Mouse (Mus musculus) embryonic facial prominence, embryonic 10.5 days (tissue): ENCODE data around the gene Ndufa9. TPM values are rescaled to one million over a fixed set of nuclear protein-coding genes. Genes with fewer than 3 reads are reported as not detected.

Experiments used
- DNase-seq: peaks from one replicate; pipeline ENCODE4 v3.0.0-alpha.2; 2017; ENCODE audit warnings: low spot score
- H3K27ac ChIP-seq: fragments of 300-500 bp; sonication (generic); replicated peaks from 2 replicates; pipeline ENCODE4 v1.5.1; 2016; ENCODE audit warnings: mild to moderate bottlenecking
- H3K27me3 ChIP-seq: fragments of 300-500 bp; sonication (generic); replicated peaks from 2 replicates; pipeline ENCODE4 v1.6.1; 2016; ENCODE audit warnings: low read depth, mild to moderate bottlenecking; ENCODE audit not compliant: poor library complexity, severe bottlenecking
- H3K36me3 ChIP-seq: fragments of 300-500 bp; sonication (generic); replicated peaks from 2 replicates; pipeline ENCODE4 v1.6.1; 2016; ENCODE audit warnings: mild to moderate bottlenecking, moderate library complexity
- H3K4me1 ChIP-seq: fragments of 300-500 bp; sonication (generic); 2 replicates; pipeline ENCODE4 v1.6.1; 2016
- H3K4me3 ChIP-seq: fragments of 300-500 bp; sonication (generic); 2 replicates; pipeline ENCODE4 v1.5.1; 2016; ENCODE audit warnings: mild to moderate bottlenecking, moderate library complexity
- H3K9me3 ChIP-seq: fragments of 300-500 bp; sonication (generic); 2 replicates; pipeline ENCODE4 v1.6.1; 2016; ENCODE audit warnings: mild to moderate bottlenecking
- WGBS: fragments of 180-500 bp; shearing (Covaris S2); methylation state at CpG from one replicate; pipeline ENCODE4 v1.1.7; 2016; 5-methylcytosine and 5-hydroxymethylcytosine counted together
- polyA plus RNA-seq: library from polyadenylated mRNA; unstranded; fragments of >200 nt; fragmentation: Nextera tagmentation; extraction: Ambion mirVana; gene quantifications from 2 replicates; pipeline ENCODE4 v1.2.1, GENCODE M21; 2016

Ndufa9 gene
- polyA plus RNA-seq, 1 experiment from 2014 or later = 195 TPM

DNA sequence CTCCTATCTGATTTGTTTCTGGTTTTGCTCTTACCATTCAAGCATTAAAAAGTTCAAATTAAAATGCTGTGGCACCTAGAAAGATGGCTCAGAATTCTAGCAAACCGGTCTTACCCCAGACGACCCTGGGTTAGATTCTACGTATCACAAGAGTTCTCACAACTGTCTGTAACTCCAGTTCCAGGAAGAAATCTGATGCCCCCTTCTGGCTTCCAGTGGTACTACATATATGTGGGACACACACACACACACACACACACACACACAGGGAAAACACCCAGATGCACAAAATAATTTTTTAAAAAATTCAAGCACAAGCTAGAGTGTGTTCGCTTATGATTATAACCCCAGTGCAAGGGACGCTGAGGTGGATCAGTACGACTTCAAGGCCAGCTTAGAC, 55.2 kb downstream of the Ndufa9 start:
- Histone ChIP-seq H3K4me3 (no peak overlapping the region), H3K27ac (no peak overlapping the region), H3K4me1 (0 out of 2 replicates have a peak, but pooled peaks cover 3% of the 10 kb centered on the region), H3K36me3 (no peaks in the 10 kb centered on the region), H3K27me3 (no peaks in the 10 kb centered on the region), H3K9me3 (no peaks in the 10 kb centered on the region)
- 93% methylated on average over 6 of the region's 6 CpGs for WGBS
- DNase-seq = no peak

DNA sequence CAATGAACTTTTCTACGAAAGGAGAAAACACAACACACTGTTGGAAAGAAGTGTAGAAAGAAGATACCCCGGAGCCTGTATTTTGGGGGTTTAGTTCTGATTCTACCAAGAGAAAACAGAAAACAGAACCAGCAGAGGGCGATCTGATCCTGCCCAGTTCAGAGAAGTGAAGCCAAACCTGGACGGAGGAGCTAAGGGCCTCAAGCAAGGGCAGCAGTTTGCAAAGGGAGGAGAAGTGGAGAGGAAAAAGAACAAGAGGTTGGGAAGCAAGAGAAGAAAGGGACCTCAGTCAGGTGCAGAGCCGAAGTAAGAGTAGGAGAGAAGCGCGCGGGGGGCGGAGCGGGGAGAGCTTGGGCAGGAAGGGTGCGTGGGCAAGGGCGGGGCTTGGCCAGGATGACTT, 57.0 kb downstream of the Ndufa9 start:
- 37% methylated on average over 12 of the region's 12 CpGs for WGBS
- H3K36me3 ChIP-seq = no peaks in the 10 kb centered on the region
- H3K4me3 ChIP-seq = peak overlapping the region; percentile 45
- no peaks in the 10 kb centered on the region for H3K9me3 ChIP-seq
- H3K27ac ChIP-seq = no peak overlapping the region
- H3K27me3 ChIP-seq = no peaks in the 10 kb centered on the region
- H3K4me1 ChIP-seq = 0 out of 2 replicates have a peak, but pooled peaks cover 3% of the 10 kb centered on the region
- DNase-seq = peak; percentile 31

DNA sequence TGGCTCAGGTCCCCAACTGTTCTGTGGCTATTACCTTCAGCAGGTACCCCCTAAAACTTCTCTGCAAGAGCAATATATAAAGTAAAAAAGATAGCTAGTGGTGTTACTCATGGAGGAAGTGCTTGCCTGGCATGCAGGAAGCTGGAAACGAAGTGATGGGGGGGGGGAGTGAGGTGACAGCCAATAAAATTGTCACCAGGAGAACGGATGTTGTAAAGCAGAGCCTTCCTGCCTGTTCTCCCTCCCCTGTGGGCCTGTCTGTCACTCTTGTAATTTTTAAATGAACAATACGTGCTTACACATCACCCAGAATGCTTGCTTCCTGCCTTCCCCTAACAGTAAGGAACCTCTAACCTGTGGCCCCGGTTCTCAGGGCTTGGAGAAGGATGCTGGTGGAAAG, 57.4 kb downstream of the Ndufa9 start:
- no peaks in the 10 kb centered on the region for H3K36me3 ChIP-seq
- no peaks in the 10 kb centered on the region for H3K9me3 ChIP-seq
- 50% methylated on average over 4 of the region's 4 CpGs for WGBS
- DNase-seq = no peak
- 0 out of 2 replicates have a peak, but pooled peaks cover 3% of the 10 kb centered on the region for H3K4me1 ChIP-seq
- no peaks in the 10 kb centered on the region for H3K27me3 ChIP-seq
- H3K4me3 ChIP-seq = no peak overlapping the region
- H3K27ac ChIP-seq = no peak overlapping the region

DNA sequence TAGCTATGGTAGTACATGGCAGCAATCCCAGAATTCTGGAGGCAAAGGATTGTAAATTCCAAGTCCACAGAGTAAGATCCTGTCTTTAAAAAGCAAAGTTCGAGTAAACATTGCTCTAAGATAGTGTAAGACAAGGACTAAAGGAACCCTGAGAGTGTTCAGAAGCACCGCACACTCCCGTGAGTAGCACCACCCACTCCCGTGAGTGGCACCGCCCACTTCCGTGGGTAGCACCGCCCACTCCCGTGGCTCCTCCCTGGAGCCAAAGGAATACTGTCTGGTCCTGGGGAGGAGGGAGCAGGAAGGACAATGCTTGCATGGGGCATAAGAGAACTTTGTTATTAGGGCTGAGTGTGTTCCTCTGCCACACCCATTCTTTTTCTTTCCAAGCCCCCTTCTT, 60.1 kb downstream of the Ndufa9 start:
- 79% methylated on average over 8 of the region's 8 CpGs for WGBS
- Histone ChIP-seq H3K36me3 (no peaks in the 10 kb centered on the region), H3K4me3 (no peak overlapping the region), H3K27me3 (no peaks in the 10 kb centered on the region), H3K27ac (no peak overlapping the region), H3K9me3 (no peaks in the 10 kb centered on the region), H3K4me1 (0 out of 2 replicates have a peak, but pooled peaks cover 3% of the 10 kb centered on the region)
- no peak for DNase-seq

DNA sequence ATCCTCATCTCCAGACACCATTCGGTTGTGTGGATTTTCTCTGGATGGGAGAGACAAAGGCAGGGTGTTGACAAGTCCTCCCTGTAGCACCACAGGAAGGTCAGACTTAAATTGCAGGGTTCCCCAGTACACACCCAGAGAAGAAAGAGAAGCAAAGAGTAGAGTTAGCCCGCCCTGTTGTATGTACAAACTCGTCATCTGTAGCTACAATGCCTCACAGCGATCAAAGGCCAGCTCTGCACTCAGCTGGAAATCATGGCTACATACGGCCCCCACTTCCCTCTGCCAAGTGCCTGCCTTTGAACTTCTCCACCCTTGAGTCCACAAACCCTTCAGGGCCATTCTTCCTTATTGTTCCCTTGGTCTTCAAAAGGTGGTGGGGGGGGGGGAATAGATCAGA, 64.7 kb downstream of the Ndufa9 start:
- H3K27me3 ChIP-seq = no peaks in the 10 kb centered on the region
- no peak overlapping the region for H3K27ac ChIP-seq
- H3K4me3 ChIP-seq = no peak overlapping the region
- H3K36me3 ChIP-seq = no peaks in the 10 kb centered on the region
- no peaks in the 10 kb centered on the region for H3K4me1 ChIP-seq
- DNase-seq = no peak
- WGBS = 70% methylated on average over 5 of the region's 5 CpGs
- no peaks in the 10 kb centered on the region for H3K9me3 ChIP-seq

DNA sequence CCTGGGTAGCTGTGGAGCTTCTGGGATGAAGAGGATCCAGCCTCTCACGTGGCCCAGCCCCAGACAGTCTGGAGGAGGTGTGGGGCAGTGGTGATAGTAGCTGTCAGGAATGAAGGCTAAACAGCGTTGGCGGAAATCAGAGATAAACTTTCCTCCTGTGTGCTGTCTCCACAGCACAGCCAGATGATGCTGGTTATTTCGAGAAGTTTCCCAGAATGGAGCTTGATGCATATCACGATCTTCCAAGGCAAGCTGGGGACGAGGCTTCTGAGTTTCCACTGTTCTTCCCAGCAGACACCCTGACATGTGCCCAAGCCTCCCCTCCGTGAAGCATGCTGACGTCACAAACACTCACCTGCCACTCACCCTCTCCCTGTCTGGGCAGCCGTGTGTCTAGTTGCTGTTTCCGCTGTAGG, 65.3 kb downstream of the Ndufa9 start:
- Histone ChIP-seq H3K27ac (no peak overlapping the region), H3K4me1 (no peaks in the 10 kb centered on the region), H3K9me3 (no peaks in the 10 kb centered on the region), H3K36me3 (no peaks in the 10 kb centered on the region), H3K27me3 (no peaks in the 10 kb centered on the region), H3K4me3 (no peak overlapping the region)
- DNase-seq = no peak
- WGBS = 73% methylated on average over 10 of the region's 10 CpGs

DNA sequence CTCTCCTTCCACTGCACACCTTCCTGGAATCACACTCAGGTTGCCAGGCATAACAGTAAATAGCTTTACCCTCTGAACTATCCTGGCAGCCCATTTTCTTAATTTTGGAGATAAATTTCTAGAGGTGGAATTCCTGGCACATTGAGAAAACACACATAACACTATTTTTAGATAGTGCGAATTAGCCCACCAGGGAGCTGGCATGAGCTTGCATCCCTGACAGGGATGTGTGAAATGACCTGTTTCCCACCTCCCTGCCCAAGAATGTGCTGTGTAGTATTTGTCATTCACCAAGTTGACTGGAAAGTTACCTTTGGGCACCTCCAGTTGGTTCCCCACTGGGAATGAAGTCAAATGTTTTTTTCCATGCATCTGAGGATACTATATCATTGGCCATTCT, 65.9 kb downstream of the Ndufa9 start:
- Histone ChIP-seq H3K36me3 (no peaks in the 10 kb centered on the region), H3K4me3 (no peak overlapping the region), H3K27me3 (no peaks in the 10 kb centered on the region), H3K9me3 (no peaks in the 10 kb centered on the region), H3K4me1 (no peaks in the 10 kb centered on the region), H3K27ac (no peak overlapping the region)
- WGBS = 94% methylated on average over 1 of the region's 1 CpGs
- no peak for DNase-seq

DNA sequence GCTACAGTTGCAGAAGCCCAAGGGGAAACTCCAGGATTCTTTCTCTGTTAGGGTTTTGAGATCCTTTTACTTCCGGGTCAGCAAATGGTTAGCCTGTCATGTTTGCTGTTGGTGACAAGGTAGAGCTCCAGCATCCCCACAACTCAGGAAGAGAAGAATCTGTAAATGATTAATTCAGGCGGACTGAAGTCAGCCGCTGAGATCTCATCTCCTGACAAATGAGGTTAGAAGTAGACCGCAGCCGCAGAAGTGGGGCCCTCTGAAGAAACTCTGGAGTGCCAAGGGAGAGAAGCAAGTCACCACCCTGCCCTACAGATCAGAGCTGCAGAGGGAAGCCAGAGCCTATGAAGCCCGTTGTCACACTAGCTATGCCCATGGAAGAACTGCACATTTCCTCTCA, 71.0 kb downstream of the Ndufa9 start:
- Histone ChIP-seq H3K27ac (no peak overlapping the region), H3K9me3 (no peaks in the 10 kb centered on the region), H3K4me3 (no peak overlapping the region), H3K27me3 (0 out of 2 replicates have a peak, but pooled peaks cover 6% of the 10 kb centered on the region), H3K36me3 (no peaks in the 10 kb centered on the region), H3K4me1 (no peaks in the 10 kb centered on the region)
- no peak for DNase-seq
- WGBS = 63% methylated on average over 6 of the region's 6 CpGs

DNA sequence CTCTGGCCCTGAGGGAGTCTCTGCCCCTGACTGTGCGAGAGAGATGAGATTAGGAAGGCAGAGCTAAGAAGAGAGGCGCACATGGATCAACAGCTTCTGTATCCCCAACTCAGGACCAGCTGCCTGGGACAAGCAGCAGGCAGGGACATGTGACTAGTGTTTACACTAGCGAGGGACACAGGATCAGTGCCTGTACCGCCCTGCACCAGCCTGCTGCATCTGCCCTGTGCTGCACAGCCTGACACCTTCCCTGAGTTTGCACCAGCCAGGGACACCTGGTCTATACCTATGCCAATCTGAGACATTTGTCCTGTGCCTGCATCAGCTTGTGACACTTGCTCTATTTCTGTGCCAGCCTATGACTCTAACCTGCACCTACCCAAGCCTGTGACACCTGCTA, 75.1 kb downstream of the Ndufa9 start:
- WGBS = 54% methylated on average over 4 of the region's 4 CpGs
- no peak overlapping the region for H3K4me3 ChIP-seq
- H3K4me1 ChIP-seq = peaks cover 10% of the 10 kb centered on the region
- H3K9me3 ChIP-seq = no peaks in the 10 kb centered on the region
- 0 out of 2 replicates have a peak, but pooled peaks cover 6% of the 10 kb centered on the region for H3K27me3 ChIP-seq
- no peak for DNase-seq
- no peaks in the 10 kb centered on the region for H3K36me3 ChIP-seq
- H3K27ac ChIP-seq = no peak overlapping the region

DNA sequence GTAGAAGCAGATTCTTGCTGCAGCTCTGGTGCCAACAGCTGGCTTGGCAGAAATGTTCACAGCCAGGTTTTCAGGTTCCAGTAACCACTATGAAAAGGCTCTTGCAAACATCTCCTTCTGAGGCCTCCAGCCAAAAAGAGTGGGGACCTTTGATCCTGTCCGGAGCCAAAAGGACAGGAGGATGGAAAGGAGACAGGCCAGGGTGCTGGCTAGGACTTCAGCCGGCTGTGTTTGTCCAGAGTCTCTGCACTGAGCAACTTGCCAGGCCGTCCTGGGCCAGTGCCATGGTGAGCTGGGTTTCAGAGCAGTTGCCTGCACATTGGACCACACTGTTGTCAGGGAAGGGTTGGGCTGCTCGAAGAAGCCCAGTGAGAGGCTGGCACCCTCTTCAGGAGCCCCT, 76.6 kb downstream of the Ndufa9 start:
- H3K9me3 ChIP-seq = no peaks in the 10 kb centered on the region
- peaks cover 24% of the 10 kb centered on the region for H3K4me1 ChIP-seq
- H3K36me3 ChIP-seq = no peaks in the 10 kb centered on the region
- WGBS = 78% methylated on average over 4 of the region's 4 CpGs
- no peak overlapping the region for H3K4me3 ChIP-seq
- no peak overlapping the region for H3K27ac ChIP-seq
- DNase-seq = no peak
- H3K27me3 ChIP-seq = 0 out of 2 replicates have a peak, but pooled peaks cover 6% of the 10 kb centered on the region

Other genes with a start within 250 kb of the Ndufa9 start
- 0.47 and 0.82 TPM in 2 replicates for gene Kcna1, start 202.8 kb downstream of the Ndufa9 start, polyA plus RNA-seq
- gene Kcna6, start 108.5 kb downstream of the Ndufa9 start, polyA plus RNA-seq = 6.7 and 8.1 TPM in 2 replicates
- 0.06 and 0.09 TPM in 2 replicates for gene Akap3, start 4.0 kb upstream of the Ndufa9 start, polyA plus RNA-seq
- not detected in 2 replicates for gene Dyrk4, start 72.7 kb upstream of the Ndufa9 start, polyA plus RNA-seq
- 76.9 and 79.3 TPM in 2 replicates for gene Rad51ap1, start 90.5 kb upstream of the Ndufa9 start, polyA plus RNA-seq
- gene D6Wsu163e, start 90.8 kb upstream of the Ndufa9 start, polyA plus RNA-seq = 11.0 and 13.1 TPM in 2 replicates
- 0.02 TPM in 1 of 2 replicates, not detected in the other for gene Fgf6, start 166.4 kb upstream of the Ndufa9 start, polyA plus RNA-seq
- gene Fgf23, start 223.8 kb upstream of the Ndufa9 start, polyA plus RNA-seq = 0.08 and 0.16 TPM in 2 replicates